In genomic region chrX:140522071-140522765, GRCm38 (mm10) we compare ENCODE assay signal across 10 mouse cellular contexts.
DNase-seq lines count a peak whose midpoint lies in the region; ATAC-seq and TF ChIP-seq lines count a peak whose summit lies in the region.
"Had no signal": no experiment of that assay in that cellular context is flagged by ENCODE, and none has a peak within 500 bp of the region (broad histone marks: within the 10 kb centered on the region; RNA-seq: fewer than 3 reads in every experiment).

No protein-coding gene starts in this region.

- TF ChIP-seq CTCF in kidney, postnatal 0 days (IDR thresholded peaks at IDR 0.05; ENCODE audit: low read depth): peak; percentile 31; the same call in 1 of the 2 replicates
- peak; percentile 37; the same call in 1 of the 2 replicates for TF ChIP-seq CTCF in stomach, postnatal 0 days (IDR thresholded peaks at IDR 0.05; ENCODE audit: low read depth)

- H3K9ac ChIP-seq in kidney, postnatal 0 days (ENCODE audit: low read depth, low read length): no peak overlapping the region
- H3K9ac ChIP-seq in stomach, postnatal 0 days (ENCODE audit: low read length): no peak overlapping the region

- ATAC-seq in kidney, postnatal 0 days (replicated peaks; ENCODE audit: low FRiP score, low read depth): no peak; the same call in 1 of the 2 replicates
- no peak for ATAC-seq in stomach, postnatal 0 days (ENCODE audit: low FRiP score, low TSS enrichment)
- no peak for ATAC-seq in granulocyte monocyte progenitor cell, adult 5-6 weeks (replicated peaks; ENCODE audit: poor library complexity, severe bottlenecking)
- ATAC-seq: hindbrain, embryonic 16.5 days had no signal

- no peak overlapping the region for H3K4me3 ChIP-seq in kidney, postnatal 0 days (replicated peaks; ENCODE audit: low read depth, low read length)
- H3K4me3 ChIP-seq in stomach, postnatal 0 days (ENCODE audit: low read depth, low read length): no peak overlapping the region

- H3K27ac ChIP-seq in kidney, postnatal 0 days: peak overlapping the region; percentile 47; the same call in 1 of the 2 replicates
- H3K27ac ChIP-seq in stomach, postnatal 0 days (replicated peaks): no peak overlapping the region

- TF ChIP-seq EP300 in stomach, postnatal 0 days (optimal IDR thresholded peaks at IDR 0.05): no peak

- H3K36me3 ChIP-seq in kidney, postnatal 0 days (ENCODE audit: insufficient read depth, low read length): no peaks in the 10 kb centered on the region
- no peaks in the 10 kb centered on the region for H3K36me3 ChIP-seq in stomach, postnatal 0 days (ENCODE audit: control insufficient read depth, insufficient read depth, low read length)

- no peaks in the 10 kb centered on the region for H3K9me3 ChIP-seq in kidney, postnatal 0 days (replicated peaks; ENCODE audit: low read length)
- H3K9me3 ChIP-seq in stomach, postnatal 0 days (ENCODE audit: control insufficient read depth, low read length): no peaks in the 10 kb centered on the region

- no peaks in the 10 kb centered on the region for H3K4me1 ChIP-seq in kidney, postnatal 0 days (replicated peaks; ENCODE audit: insufficient read depth, low read length)
- H3K4me1 ChIP-seq in stomach, postnatal 0 days (replicated peaks; ENCODE audit: control insufficient read depth, insufficient read depth): no peaks in the 10 kb centered on the region

- peak; percentile 52 for DNase-seq in adrenal gland, postnatal 14 days
- DNase-seq in adrenal gland, postnatal 10 days: no peak
- DNase-seq in right cerebral cortex, postnatal 14 days: peak; percentile 11
- DNase-seq in right cerebral cortex, postnatal 10 days (ENCODE audit: low spot score in 2 of 2): no peak
- DNase-seq in kidney, postnatal 0 days (ENCODE audit: low spot score): peak; percentile 43
- DNase-seq in stomach, postnatal 0 days (ENCODE audit: low spot score): peak; percentile 46
- no peak for DNase-seq in cerebellum, adult 9-10 months
- DNase-seq: heart, adult 18-20 months had no signal

- WGBS in kidney, postnatal 0 days: 44% methylated on average over 14 of the region's 14 CpGs
- 43% methylated on average over 14 of the region's 14 CpGs for WGBS in stomach, postnatal 0 days

- no peak overlapping the region for H3K4me2 ChIP-seq in kidney, postnatal 0 days (ENCODE audit: low read length)
- no peak overlapping the region for H3K4me2 ChIP-seq in stomach, postnatal 0 days (replicated peaks; ENCODE audit: low read depth)

- H3K27me3 ChIP-seq in kidney, postnatal 0 days (ENCODE audit: insufficient read depth, low read length): peaks cover 3% of the 10 kb centered on the region
- H3K27me3 ChIP-seq in stomach, postnatal 0 days (ENCODE audit: control insufficient read depth, insufficient read depth, low read length): no peaks in the 10 kb centered on the region

Comparison
In these comparisons a context has a peak if more than half of its experiments do, and no peak if none do; other contexts are left out.
1. DNase-seq: peak in adrenal gland, postnatal 14 days (single experiment), right cerebral cortex, postnatal 14 days (single experiment), kidney, postnatal 0 days (single experiment) and stomach, postnatal 0 days (single experiment); none in adrenal gland, postnatal 10 days (single experiment), right cerebral cortex, postnatal 10 days (0 of 2) and cerebellum, adult 9-10 months (single experiment).